ENCODE assay signal across 7 mouse cellular contexts in the genomic region with DNA sequence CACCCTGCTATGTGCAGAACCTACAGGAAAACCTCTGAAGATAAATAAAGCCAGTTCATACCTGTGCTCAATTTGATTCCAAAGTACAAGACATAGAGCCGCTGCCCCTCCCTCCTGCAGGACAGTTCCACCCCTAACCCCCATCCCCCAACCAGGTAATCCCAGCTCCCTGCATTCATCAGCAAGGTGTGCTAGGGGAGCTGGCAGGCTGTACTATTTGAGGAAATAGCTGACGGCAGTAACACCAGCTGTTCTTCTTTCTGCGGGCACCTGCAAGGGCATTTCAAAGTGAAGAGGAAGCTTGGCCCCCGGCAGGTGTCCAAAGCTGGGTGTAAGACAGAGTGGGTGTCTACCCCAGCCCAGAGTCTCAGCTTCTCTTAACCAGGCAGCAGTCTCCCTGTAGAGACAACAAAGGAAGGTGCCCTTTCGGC.
A peak's percentile ranks its signal among the peaks of the same experiment; 100 is the strongest.
DNase-seq lines count a peak whose midpoint lies in the region; ATAC-seq lines count a peak whose summit lies in the region.

No protein-coding gene starts in this region.

- 0 out of 2 replicates have a peak overlapping the region, but pooled peaks have one; percentile 17 for H3K9ac ChIP-seq in hindbrain, embryonic 11.5 days (ENCODE audit: low read depth, low read length)
- peak overlapping the region; percentile 52 for H3K9ac ChIP-seq in midbrain, embryonic 13.5 days (replicated peaks)

- H3K4me2 ChIP-seq in hindbrain, embryonic 11.5 days (replicated peaks; ENCODE audit: low read depth, low read length), result no peak overlapping the region
- H3K4me2 ChIP-seq in midbrain, embryonic 13.5 days (replicated peaks), result 0 out of 2 replicates have a peak overlapping the region, but pooled peaks have one; percentile 12

- H3K27me3 ChIP-seq in hindbrain, embryonic 11.5 days (ENCODE audit: control insufficient read depth, insufficient read depth, low read length), result no peaks in the 10 kb centered on the region
- H3K27me3 ChIP-seq in midbrain, embryonic 13.5 days, result no peaks in the 10 kb centered on the region

- peaks cover 37% of the 10 kb centered on the region for H3K4me1 ChIP-seq in hindbrain, embryonic 11.5 days (replicated peaks; ENCODE audit: control insufficient read depth, insufficient read depth, low read length)
- H3K4me1 ChIP-seq in midbrain, embryonic 13.5 days (replicated peaks), result peaks cover 87% of the 10 kb centered on the region

- peak overlapping the region; percentile 90 for H3K27ac ChIP-seq in hindbrain, embryonic 11.5 days (ENCODE audit: low read depth, low read length)
- peak overlapping the region; percentile 83 for H3K27ac ChIP-seq in midbrain, embryonic 13.5 days

- 72% methylated on average over 5 of the region's 5 CpGs for WGBS in hindbrain, embryonic 11.5 days
- WGBS in midbrain, embryonic 13.5 days, result 70% methylated on average over 5 of the region's 5 CpGs

- ATAC-seq in hindbrain, embryonic 11.5 days (ENCODE audit: low FRiP score), result no peak
- ATAC-seq in midbrain, embryonic 13.5 days, result 0 out of 2 replicates have a peak, but pooled peaks have one; percentile 1

- no peak overlapping the region for H3K4me3 ChIP-seq in hindbrain, embryonic 11.5 days (ENCODE audit: low read depth, low read length)
- H3K4me3 ChIP-seq in midbrain, embryonic 13.5 days (replicated peaks), result no peak overlapping the region

- H3K9me3 ChIP-seq in hindbrain, embryonic 11.5 days (ENCODE audit: control insufficient read depth, low read length), result no peaks in the 10 kb centered on the region
- no peaks in the 10 kb centered on the region for H3K9me3 ChIP-seq in midbrain, embryonic 13.5 days

- H3K36me3 ChIP-seq in hindbrain, embryonic 11.5 days (ENCODE audit: control insufficient read depth, insufficient read depth, low read length), result no peaks in the 10 kb centered on the region
- no peaks in the 10 kb centered on the region; the same call in 1 of the 2 replicates for H3K36me3 ChIP-seq in midbrain, embryonic 13.5 days

- peak; percentile 50 for DNase-seq in retina, adult 2 months (ENCODE audit: low read depth, low spot score)
- DNase-seq in retina, embryonic 14.5 days (ENCODE audit: low spot score), result no peak
- DNase-seq in hindbrain, embryonic 11.5 days (ENCODE audit: low spot score), result no peak
- DNase-seq in urinary bladder, postnatal 4 days (ENCODE audit: low spot score in 2 of 2), result no peak
- DNase-seq in spleen, postnatal 4 days (ENCODE audit: low spot score in 2 of 2), result no peak
- no peak for DNase-seq in lung, postnatal 25 days (ENCODE audit: low spot score)
